Mouse (Mus musculus) olfactory bulb, adult 2 months (tissue): ENCODE measurements at regions not wholly inside any gene's neighbourhood (a gene's known extent, or its start where the extent isn't known, plus 50 kb on each side); places are given as distances from the start of the nearest gene placed in this dataset.

Experiments
- CTCF ChIP-seq: fragments of 200-500 bp; IDR thresholded peaks from 2 replicates; pipeline ENCODE4 v1.5.1; 2012; ENCODE audit warnings: low read depth, mild to moderate bottlenecking, low read length, moderate library complexity; ENCODE audit not compliant: insufficient read depth
- POLR2A ChIP-seq: fragments of 200-500 bp; IDR thresholded peaks from 2 replicates; pipeline ENCODE4 v1.6.1; 2012; ENCODE audit warnings: mild to moderate bottlenecking, low read depth, low read length, moderate library complexity; ENCODE audit not compliant: insufficient read depth

- TF ChIP-seq CTCF (no peak), POLR2A (no peak)
Observed at GRCm38 (mm10) chr10:16670286-16670685, 1052.7 kb upstream of the Cited2 start.
